Mouse (Mus musculus) mouse embryonic stem cell (cell line): ENCODE results near the gene Zcchc10.

Source experiments
- in situ Hi-C, 2 experiments: fragments of 300-500 bp; cut with MboI; formaldehyde crosslinking; loops; 1 replicate in 1 of 2; 3 replicates in 1 of 2; pipeline ENCODE4 v1.14.3; 2019 to 2020; ENCODE audit warnings: low sequenced_read_pairs in 2 of 2, low pct_unique_long_range_greater_than_20kb in 1 of 2, mixed read lengths in 1 of 2; ENCODE audit not compliant: unreplicated experiment in 1 of 2

The Zcchc10 gene

DNA sequence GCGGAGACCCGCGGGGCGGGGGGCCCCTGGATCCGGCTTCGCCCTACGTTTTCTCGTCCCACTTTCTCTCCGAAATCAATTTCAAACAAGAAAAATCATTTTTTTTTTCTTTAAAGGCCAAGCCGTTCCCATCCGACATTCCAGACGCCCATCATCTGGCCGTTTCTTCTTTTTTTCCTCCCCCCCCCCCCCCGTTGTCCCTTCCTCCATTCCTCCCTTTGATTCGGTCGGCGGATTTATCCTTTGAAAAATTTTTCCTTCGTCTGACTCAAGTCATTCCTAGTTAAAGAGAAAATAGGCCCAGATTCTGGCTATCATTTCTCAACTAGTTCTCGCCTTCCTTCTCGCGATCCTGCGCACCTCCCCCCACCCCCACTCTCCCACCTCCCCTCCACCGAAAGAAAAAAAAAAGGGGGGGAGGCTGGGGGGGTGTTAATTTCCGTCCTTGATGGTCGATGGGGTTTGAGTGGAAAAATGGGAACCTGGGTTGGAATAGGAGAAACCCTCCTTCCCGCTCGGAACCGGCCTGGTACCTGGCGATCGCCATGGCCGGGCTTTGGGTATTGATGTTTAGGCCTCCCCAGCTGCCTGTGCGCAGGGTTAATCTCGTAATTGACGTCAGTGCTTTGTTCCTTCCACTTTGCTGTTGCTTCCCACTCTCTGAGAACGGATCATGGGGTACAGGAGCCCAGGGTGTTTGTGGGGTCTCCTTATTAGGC lies 26.9 kb downstream of the Zcchc10 start:
- in situ Hi-C loops = no loop called here

DNA sequence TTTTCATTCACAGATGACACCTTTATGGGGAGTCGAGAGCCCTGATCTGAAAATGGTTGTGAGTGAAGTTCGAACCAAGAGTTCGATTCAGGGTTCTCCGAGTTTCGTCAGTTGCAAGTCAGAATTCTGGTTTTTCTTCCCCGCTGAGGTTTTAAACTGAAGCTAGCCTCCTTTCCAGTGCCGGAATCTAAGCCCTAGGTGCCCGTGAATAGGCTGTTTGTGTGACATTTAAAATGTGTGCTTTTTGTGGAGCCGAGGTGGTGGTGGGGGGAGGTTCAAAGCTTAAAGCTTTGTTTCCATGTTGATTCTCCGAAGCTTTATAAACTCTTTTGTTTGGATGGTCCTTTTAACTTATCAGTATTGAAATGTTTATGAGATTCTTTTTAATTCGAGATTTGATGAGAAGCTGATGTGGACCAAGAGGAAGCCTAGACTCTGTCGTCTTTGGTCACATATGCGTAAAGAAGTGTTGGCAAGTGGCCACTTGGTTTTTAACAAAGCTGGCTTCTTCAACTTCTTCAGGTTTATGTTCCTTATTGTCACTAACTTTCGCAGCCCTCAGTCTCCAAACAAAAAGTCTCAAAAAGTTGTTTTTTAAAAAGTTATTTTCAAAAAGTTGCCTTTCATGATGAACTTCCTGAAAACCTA lies 27.6 kb downstream of the Zcchc10 start:
- in situ Hi-C loops = no loop called here

DNA sequence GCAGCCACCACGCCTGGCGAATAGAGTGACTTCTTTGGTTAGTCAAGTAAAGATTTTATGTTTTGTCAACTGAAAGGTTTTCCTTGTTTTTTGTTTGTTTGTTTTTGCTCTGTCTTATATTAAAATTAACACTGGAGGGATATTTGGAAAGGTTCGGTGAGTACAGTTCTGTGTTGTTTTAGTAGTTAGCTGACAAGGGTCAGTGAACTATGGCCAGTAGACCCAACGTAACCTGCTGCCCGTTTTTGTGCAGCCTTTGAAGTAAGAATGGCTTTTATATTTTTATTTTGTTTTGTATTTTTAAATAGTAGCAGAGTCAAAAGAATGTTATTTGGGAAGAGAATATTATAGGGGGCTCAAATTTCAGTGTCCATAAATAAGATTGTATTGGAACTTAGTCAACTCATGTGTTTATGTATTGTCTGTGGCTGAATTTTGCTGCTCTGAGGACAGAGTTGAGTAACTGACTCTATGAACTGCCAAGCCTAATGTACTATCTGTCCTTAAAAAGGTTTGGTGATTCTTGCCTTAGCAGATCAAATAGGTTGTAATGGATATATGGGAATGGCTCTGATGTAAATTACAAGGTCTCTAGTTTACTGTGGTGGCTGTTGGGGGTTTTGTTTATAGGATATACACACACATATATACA lies 34.2 kb downstream of the Zcchc10 start:
- in situ Hi-C loops = no loop called here

DNA sequence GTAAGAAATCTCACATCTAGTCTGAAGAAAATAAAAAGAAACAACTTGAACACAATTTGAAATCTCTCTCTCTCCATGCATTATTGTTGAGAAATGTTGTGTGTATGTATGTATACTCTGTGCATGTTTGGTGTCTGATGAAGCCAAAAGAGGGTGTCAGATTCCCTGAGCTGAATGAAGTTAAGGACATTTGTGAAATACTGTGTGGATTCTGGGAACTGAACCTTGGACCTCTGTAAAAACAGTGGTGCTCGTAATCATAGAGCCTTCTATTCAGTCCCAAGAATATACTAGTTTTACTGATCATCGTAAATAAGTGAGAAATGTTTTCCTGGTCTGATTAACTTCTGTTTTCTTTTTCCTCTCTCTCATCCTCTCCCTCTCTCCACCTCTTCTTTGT lies 42.6 kb downstream of the Zcchc10 start:
- in situ Hi-C loops = no loop called here

DNA sequence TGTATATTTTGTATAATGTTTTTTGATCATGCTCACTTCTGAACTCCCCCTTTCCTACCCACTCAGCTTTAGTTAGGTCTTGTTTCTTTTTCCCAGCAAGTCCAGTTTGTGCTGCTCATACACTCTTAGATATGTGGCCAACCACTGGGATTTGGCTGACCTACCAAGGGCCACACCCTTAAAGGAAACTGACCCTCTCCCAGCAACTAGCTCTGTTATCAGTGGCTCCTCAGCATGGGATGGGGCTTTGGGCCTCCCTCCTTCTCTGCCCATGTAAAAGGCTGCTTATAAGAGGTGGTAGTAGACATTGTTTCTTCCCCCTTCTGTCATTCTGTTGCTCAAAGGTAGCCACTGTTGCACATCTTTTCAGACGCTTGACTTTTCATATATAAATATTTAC lies 54.4 kb downstream of the Zcchc10 start:
- in situ Hi-C loops = no loop called here
